Mouse (Mus musculus) brain, embryonic 14.5 days (tissue): Measurements from ENCODE around the gene Gnaq.

Experiments
- CTCF ChIP-seq: fragments of 200-500 bp; IDR thresholded peaks from 2 replicates; pipeline ENCODE4 v1.5.1; 2012; ENCODE audit warnings: inconsistent platforms, mild to moderate bottlenecking, moderate library complexity, borderline replicate concordance; ENCODE audit not compliant: insufficient read depth, insufficient read length; ENCODE audit errors: extremely low read depth
- POLR2A ChIP-seq: fragments of 200-500 bp; IDR thresholded peaks from 2 replicates; pipeline ENCODE4 v1.6.1; 2012; ENCODE audit warnings: mild to moderate bottlenecking, inconsistent platforms, borderline replicate concordance; ENCODE audit not compliant: poor library complexity, insufficient read depth, insufficient read length, severe bottlenecking; ENCODE audit errors: extremely low read depth

GRCm38 (mm10) chr19:16418086-16418663 lies 285.5 kb downstream of the Gnaq start:
- TF ChIP-seq POLR2A (no peak), CTCF (no peak)
